Mouse (Mus musculus): ENCODE measurements around the gene Entpd1.

- TF ChIP-seq CTCF (IDR thresholded peaks at IDR 0.05; ENCODE audit: low read depth, low read length) (no peak), GATA1 (IDR thresholded peaks at IDR 0.05; ENCODE audit: borderline replicate concordance, low read length) (no peak), GATA2 (IDR thresholded peaks at IDR 0.05; ENCODE audit: borderline replicate concordance, low read depth, low read length) (no peak), TAL1 (conservative IDR thresholded peaks at IDR 0.05; ENCODE audit: low read depth, low read length) (no peak), POLR2AphosphoS5 (IDR thresholded peaks at IDR 0.05; ENCODE audit: insufficient replicate concordance, low read depth, low read length) (no peak)
Measured at GRCm38 (mm10) chr19:40658935-40659334, 46.8 kb downstream of the Entpd1 start.

Data from G1E (cell line).